Mouse (Mus musculus) gastrocnemius, adult 2 months (tissue): ENCODE measurements around the gene Cercam. TPM values are rescaled to one million over a fixed set of nuclear protein-coding genes. Genes with fewer than 3 reads are reported as not detected.
"Not testable (repeated sequence)": the region's sequence is repeated elsewhere in the genome, so short reads cannot be mapped to it uniquely, and the experiment has no call there.

ENCODE experiments used
- DNase-seq: peaks from one replicate; pipeline ENCODE4 v3.0.0; 2022
- H3K27ac ChIP-seq: fragments of 200-600 bp; 2 replicates; pipeline ENCODE4 v1.8.1; 2022; ENCODE audit warnings: mild to moderate bottlenecking
- H3K4me3 ChIP-seq: fragments of 200-600 bp; 2 replicates; pipeline ENCODE4 v1.8.1; 2022; ENCODE audit warnings: mild to moderate bottlenecking, moderate library complexity
- CTCF ChIP-seq: fragments of 200-600 bp; IDR thresholded peaks from 2 replicates; pipeline ENCODE4 v1.8.1; 2022; ENCODE audit warnings: antibody characterized with exemption, mild to moderate bottlenecking, moderate library complexity
- intact Hi-C: fragments of 180-260 bp; cut with DNase I; formaldehyde crosslinking; loops from one replicate; pipeline ENCODE4 v1.15.1; 2025
- total RNA-seq, 2 experiments: library from RNA; stranded (reverse); gene quantifications; 2 replicates each; pipeline ENCODE4 v1.2.3; 2021

The Cercam gene
- total RNA-seq, 2 experiments from 2014 or later: 2.2 to 4.6 TPM

DNA sequence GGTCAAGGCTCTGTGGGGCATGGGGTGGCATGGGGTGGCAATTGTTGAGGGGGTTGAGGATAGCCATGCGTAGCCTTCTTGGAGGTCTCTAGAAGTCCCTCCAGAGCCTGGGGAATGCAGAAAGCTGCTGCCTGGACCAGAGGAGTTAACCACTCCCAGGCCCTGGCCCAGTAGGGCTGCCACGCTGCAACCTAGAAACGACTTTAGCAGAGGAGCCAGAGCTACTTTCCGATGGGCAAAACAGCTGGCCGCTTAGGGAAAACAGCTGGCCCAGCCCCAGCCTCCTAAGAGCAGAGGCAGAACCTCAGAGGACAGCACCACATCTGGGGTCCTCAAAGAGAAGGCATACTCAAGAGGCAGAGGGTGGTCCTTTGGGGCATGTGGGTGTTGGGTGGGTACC, 11.0 kb upstream of the Cercam start:
- H3K27ac ChIP-seq: peak overlapping the region; percentile 71
- peak overlapping the region; percentile 45 for H3K4me3 ChIP-seq
- peak; percentile 48 for DNase-seq
- TF ChIP-seq CTCF: no peak
- intact Hi-C loops: loop anchor here (10.0 kb wide), 1 partner anchor 93 kb away; no protein-coding TSS in a partner anchor

DNA sequence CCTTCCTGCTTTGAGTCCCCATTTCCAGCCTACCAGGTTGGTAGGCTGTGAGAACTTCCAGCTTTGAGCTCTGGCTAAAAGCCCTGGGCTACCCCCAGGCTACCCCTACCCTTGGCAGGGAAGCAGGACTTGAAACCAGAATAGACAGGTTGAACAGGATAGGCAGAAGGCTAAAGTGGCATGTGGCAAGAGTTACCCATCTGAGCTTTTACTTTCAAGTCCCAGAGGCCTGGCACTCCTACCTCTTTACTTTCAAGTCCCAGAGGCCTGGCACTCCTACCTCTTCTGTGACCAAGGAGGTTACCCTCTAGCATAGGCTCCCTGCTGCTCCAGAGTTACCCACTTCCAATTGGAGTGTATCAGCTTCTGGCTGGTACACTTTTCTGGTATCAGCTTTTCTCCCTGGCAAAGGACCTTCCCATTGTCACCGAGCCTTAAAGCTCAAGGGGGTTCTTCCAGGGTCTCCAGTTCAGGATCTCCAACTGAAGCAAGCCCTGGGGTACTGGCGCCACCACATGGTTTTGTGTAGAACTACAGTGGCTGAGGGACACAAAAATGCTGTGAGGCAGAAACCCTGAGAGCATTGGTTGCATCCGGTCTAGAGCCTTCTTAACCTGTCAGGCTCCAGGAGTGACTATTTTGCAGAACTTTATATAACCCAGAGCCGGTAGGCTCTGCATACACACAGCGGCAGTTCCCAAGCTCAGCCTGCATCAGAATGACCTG, 10.1 kb upstream of the Cercam start:
- TF ChIP-seq CTCF: peak; percentile 80
- Histone ChIP-seq H3K27ac (peak overlapping the region; percentile 71), H3K4me3 (peak overlapping the region; percentile 45)
- DNase-seq: peak; percentile 50
- intact Hi-C loops: loop anchor here (1.0 to 10.0 kb wide), 2 partner anchors 42 to 94 kb away; no protein-coding TSS in a partner anchor

DNA sequence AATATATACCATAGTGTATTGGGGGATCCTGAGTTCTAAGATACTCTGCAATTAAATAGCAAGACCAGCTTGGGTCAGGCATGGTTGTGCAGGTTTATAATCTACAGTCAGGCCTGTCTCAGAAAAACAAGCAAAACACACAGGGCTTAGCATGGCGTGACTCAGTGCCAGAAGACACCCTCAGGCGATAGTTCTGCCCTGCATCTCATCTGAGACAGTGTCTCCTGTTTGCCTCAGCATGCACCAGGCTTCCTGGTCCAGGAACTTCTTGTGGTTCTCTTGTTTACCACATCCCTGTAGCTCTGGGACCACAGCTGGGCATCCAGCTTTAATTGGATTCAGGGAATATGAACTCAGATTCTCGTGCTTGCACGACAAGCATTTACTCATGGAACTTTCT, 3.8 kb upstream of the Cercam start:
- DNase-seq: no peak
- Histone ChIP-seq H3K27ac (no peak overlapping the region), H3K4me3 (no peak overlapping the region)
- intact Hi-C loops: no loop called here
- no peak for TF ChIP-seq CTCF

DNA sequence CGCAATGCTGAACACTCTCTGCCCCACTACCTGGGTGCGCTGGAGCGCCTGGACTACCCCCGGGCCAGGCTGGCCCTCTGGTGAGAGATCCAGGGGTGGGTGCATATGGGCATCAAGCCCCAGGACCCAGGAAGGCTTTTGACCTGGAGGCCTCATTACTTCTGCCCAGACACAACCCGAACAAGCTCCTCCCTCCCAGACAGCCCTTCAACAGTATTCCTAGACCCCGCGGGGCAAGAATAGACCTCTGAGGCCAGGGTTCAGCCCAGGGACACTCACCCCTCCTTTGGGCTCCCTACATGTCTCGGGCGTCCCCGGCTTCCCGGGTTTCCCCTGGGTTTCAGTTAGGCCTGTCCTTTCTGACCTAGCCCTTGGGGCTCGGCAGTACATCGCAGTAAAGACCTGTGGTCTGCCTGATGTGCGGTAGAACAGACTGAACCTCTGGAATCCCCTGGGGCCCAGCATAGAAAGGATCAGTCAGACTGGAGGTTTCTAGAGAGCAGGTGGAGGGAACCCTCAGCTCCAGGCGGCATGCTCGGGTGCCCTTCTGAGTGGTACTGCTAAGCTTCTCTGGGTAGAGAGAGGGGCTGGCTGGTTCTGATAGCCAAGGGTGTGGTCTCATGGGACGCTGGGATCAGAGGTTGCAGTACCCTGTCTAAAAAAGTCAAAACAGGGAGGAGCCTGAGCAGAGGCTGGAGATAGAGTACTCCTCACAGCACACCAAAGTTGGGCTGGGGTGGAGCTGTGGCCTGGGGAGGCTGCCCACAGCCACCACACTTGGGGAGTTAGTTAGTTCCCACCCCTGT, 885 bp downstream of the Cercam start:
- H3K4me3 ChIP-seq: peak overlapping the region; percentile 76
- H3K27ac ChIP-seq: peak overlapping the region; percentile 65
- DNase-seq: peak; percentile 60
- TF ChIP-seq CTCF: no peak
- intact Hi-C loops: loop anchor here (2.0 kb wide), 1 partner anchor 105 kb away; no protein-coding TSS in a partner anchor

DNA sequence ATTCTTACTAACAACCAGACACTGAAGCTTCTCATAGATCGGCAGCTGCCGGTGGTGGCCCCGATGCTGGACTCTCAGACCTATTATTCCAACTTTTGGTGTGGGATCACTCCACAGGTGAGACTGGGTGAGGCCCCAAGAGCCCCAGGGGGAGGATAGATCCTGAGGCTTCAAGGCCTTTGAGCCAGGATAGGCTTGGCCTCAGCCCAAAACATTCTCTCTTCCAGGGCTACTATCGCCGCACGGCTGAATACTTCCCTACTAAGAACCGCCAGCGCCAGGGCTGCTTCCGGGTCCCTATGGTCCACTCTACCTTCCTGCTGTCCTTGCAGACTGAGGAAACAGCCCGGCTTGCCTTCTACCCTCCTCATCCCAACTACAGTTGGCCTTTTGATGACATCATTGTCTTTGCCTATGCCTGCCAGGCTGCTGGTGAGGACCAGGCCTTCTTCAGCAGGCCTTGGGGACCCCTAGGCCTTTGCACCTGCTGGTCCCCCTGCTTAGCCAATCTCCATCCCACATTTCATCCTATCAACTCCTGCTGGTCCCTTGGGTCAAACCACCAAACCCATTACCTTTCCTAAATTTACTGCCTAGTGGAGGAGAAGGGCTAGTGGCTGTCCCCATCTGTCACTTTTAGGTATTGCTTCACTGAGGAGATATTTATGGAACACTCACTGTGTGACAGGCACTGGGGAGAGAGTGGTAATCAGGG, 3.8 kb downstream of the Cercam start:
- DNase-seq: no peak
- no peak for TF ChIP-seq CTCF
- intact Hi-C loops: no loop called here
- H3K27ac ChIP-seq: no peak overlapping the region
- no peak overlapping the region for H3K4me3 ChIP-seq

DNA sequence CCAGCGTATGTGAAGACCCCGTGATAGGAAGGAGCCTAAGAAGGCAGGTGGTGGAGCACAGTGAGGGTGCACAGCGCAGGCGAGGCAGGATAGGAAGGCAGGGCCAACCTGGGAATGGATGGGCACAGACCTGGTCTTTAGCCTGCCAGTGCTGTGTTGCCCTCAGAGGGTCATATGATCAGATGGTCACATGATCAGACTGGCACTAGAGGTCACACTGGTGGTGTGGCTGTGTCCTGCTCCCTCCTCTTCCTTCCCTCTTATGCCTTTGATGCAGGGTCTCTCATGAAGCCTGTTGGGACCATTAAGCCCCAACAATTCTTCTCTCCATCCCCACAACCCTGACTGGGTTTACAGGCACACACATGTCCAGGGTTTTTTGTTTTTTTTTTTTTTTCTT, 4.8 kb downstream of the Cercam start:
- no peak for TF ChIP-seq CTCF
- intact Hi-C loops: no loop called here
- no peak for DNase-seq
- Histone ChIP-seq H3K27ac (no peak overlapping the region), H3K4me3 (no peak overlapping the region)

DNA sequence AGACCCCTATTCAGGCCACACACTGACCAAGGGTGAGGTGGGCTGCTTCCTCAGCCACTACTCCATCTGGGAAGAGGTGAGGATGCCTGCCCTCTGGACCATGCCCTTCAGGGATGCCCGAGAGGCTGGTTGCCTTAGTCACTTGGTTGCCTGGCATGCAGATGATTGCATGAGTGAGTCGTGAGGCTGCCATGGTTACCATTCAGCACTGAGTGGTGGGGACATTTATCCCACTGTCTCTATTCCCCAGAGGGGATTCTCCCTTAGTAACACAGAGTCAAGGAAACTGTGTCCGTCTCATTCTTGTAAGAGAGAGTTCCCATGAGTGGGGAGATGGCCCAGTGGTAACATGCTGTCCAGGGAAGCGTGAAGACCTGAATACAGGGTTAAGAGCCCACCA, 9.1 kb downstream of the Cercam start:
- no peak for DNase-seq
- TF ChIP-seq CTCF: no peak
- intact Hi-C loops: no loop called here
- H3K4me3 ChIP-seq: no peak overlapping the region
- H3K27ac ChIP-seq: no peak overlapping the region

DNA sequence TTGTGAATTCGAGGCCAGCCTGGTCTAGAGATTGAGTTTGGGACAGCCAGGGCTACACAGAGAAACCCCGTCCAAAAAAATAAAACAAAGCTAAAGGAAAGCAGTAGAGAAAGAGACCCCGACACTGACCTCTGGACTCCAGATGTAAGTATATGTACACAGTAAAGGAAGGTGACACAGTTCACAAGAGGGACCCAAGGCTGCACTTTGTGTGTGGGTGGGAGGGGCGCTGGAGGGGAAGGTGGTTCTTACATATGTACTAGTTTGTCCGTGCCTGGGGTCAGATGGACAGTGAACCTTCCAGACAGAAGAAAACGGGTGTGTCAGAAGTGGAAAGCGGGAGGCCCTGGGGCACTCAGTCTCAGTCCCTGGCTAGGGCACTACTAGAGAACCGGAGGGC, 10.2 kb downstream of the Cercam start:
- no peak for DNase-seq
- H3K27ac ChIP-seq: no peak overlapping the region
- intact Hi-C loops: no loop called here
- no peak for TF ChIP-seq CTCF
- H3K4me3 ChIP-seq: no peak overlapping the region

DNA sequence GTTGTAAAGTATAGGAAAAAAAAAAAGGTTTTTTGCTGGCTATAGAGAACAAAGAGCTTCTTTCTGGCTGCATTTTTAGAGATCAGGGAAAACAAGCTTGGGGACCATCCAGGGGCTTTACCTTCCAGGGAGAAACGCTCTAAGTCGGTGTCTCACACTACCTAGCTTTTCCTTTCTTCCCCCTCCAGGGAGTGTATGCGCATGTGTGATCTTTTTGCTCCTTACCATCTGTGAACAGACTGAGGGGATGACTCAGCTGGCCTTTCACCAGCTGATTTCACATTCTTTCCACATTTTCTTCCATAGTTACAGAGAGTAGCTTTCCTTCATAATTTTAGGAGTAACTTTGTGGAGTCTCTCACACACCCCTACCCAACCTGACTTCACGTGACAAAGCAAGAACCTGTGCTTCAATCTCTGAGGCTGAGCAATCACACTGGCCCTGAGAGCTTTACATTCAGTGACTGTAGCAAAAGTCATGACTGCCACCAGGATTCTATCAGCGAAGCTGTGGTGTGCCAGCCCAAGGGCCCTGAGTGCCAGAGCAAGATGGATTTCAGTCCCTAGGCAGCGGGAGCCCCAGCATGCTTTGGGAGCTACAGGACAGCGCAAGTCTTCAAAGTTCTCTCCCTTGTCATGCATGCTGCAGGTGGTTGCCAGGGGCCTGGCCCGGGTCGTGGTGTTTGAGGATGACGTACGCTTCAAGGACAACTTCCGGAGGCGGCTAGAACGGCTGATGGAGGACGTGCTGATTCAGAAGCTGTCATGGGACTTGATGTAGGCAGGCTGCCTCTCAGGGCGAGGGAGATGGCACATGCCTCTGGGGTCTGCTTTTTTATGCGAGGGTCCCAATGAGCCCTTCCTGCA, 11.2 kb downstream of the Cercam start:
- no peak for DNase-seq
- TF ChIP-seq CTCF: no peak
- intact Hi-C loops: no loop called here
- H3K4me3 ChIP-seq: no peak overlapping the region
- H3K27ac ChIP-seq: no peak overlapping the region

DNA sequence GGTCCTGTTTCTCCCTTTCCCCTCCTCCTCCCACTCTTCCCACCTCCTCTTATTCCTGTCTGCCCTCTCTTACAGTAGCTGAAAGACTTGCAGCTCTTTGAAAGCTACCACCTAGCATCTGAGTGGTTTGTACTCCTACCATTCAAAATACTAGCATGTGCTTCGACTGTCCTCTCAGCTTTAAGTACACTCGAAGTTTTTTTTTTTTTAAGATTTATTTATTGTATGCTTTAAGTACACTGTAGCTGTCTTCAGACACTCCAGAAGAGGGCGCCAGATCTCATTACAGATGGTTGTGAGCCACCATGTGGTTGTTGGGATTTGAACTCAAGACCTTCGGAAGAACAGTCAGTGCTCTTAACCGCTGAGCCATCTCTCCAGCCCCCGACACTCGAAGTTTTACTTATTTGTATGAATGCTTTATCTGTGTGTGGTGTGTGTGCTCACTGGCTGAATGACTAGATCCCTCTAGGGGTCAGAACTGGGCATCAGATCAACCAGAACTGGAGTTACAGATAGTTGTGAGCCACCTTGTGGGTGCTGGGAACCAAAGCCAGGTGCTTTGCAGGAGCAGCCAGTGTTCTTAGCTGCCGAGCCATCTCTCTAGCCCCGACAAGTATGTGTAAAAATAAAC, 17.8 kb downstream of the Cercam start:
- H3K4me3 ChIP-seq, DNase-seq, intact Hi-C loops: not testable (repeated sequence)
- peak overlapping the region; percentile 57 for H3K27ac ChIP-seq
- peak; percentile 23; the same call in 1 of the 2 replicates for TF ChIP-seq CTCF
